Mouse (Mus musculus): ENCODE measurements around the gene Kntc1.

The Kntc1 gene

GRCm38 (mm10) chr5:123808541-123808940 is 59.0 kb downstream of the Kntc1 start:
- DNase-seq (ENCODE audit: low spot score in 2 of 2): no peak

DNA sequence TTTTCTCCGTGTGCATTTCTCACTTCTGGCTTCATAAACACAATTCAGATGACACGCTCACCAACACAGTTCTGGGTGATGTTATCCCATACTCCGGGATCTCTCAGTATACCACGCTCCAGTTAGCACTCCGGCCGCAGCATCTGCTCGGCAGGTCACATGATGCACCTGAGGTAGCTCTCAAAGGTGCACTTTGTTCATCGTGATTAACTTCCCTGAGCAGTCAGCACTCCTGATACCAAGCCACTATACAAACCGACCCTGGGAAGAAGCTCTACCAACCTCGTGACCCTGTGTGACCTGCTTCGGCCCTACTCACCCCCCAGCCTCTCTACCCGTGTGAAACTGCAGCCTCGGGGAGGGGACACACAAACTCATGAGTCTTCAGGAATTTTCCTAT is 59.6 kb downstream of the Kntc1 start:
- DNase-seq (ENCODE audit: low spot score in 2 of 2): no peak

DNA sequence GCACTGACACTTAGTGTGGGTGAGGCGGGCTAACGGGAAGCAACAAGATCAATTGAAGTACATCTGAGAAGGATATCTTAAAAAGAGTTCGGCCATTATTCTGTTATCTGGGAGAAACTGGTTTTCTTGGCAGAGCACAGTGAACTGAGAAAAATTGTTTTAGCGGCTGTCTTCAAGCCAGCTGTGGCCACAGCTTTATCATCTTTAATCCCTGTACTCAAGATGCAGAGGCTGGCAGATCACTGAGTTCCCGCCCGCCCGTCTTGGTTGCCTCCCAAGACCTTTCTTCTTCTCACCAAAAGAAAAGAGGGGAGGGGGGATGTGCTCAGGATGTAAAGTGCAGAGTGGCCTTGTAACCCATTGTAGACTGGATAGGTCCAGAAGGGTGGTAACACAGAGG is 67.4 kb downstream of the Kntc1 start:
- DNase-seq (ENCODE audit: low spot score in 2 of 2): no peak

GRCm38 (mm10) chr5:123818941-123819577 is 69.5 kb downstream of the Kntc1 start:
- no peak for DNase-seq (ENCODE audit: low spot score in 2 of 2)

DNA sequence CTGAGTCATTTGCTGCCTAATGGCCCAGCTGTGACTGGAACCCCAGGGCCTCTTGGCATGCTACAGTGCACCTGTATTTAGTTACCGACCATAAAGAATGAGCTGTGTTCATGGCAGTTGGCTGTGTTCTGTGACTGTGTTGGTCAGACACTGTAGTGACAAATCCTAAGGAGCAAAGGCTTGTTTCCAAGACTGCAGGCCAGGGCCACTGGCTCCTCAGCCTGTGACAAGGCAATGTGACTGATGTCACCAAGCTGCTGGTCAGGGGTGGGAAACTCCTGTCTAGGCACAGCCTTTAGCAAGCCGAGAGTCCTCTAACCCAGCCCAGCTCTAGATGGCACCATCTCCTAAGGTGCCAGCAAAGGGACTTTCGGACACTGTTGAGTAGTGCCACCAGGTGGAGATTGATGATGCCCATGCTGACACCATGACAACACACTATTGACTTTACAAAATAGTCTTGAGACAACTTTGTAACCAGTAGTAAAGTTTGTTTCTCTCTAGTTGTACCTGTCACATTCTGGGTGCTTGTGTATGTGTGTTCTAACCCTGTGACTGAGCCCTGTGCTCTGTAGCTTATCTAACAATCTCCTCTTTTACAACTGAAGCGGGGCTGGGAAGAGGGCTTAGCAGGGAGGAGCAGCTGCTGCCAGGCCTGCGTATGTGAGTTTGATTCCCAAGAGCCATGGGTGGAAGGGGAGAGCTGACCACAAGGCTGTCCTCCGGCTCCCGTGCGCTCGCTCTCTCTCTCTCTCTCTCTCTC is 71.2 kb downstream of the Kntc1 start:
- no peak for DNase-seq (ENCODE audit: low spot score in 2 of 2)

DNA sequence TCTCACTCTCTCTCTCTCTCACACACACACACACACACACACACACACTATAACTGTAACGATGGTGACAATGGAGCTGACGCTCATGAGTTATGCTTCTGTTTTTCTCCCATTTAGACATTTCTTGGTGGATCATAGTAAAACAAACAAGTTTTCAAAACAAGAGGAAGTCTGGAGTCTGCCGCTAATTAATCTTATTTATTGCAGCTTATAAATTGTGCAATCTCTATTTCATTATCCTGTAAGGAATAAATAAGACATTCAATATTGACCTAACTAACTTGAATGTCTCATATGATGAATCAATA is 71.7 kb downstream of the Kntc1 start:
- DNase-seq (ENCODE audit: low spot score in 2 of 2): no peak

DNA sequence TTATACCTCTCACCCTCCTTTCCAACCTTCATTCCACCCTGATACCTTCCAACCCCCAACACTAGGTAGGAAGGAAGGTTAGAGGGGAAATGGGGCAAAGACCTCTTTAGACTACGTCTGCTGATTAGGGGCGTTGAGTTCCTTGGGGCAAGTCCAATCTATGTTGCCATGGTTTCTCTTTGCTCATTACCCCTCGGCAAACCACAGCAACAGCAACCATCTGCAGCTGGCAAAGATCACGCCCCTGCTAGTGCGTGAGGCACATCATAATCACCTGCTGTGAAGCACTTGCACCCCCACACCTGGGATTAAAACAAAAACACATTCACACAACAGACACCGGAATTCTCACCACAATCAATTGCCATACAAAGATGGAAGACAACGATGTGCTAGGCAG is 73.2 kb downstream of the Kntc1 start:
- DNase-seq (ENCODE audit: low spot score in 2 of 2): no peak

DNA sequence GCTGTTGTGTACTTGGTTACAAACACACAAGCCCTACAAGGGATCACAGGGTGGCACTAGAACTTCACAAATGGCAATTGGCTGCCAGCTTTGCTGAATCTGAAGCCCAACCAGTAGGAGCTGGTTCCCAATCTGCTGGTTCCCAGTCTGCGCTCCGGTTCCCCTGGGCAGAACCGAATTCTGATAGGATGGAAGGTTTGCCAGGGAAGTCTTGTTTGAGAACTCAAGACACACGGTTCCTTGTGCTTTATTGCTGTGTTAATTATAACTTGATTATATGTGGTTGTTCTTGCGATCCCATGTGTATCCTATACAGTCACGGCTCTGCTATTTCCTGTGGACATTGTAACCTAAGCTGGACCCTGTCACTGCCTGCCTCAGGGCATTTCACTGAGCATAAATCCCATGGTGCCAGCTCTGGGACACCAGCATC is 78.2 kb downstream of the Kntc1 start:
- DNase-seq (ENCODE audit: low spot score in 2 of 2): peak; percentile 10 to 31

DNA sequence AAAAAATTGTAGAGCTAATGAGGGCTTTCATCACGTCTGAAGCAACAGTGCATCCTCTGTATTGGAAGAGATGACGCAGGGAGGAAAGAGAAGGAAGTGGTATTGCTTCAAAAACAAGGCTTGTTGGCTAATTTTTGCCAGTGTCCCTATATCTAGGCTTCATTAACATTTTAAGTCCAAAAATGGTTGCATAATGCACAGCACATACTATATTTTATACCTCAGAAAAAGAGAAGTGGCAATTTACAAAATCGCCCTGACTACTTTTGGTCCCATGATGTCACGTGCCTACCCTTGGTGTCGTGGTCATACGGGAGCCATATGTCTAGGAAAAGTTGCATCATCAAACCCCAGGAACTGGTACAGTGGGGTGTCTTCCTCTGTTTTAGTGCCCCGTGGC is 82.8 kb downstream of the Kntc1 start:
- DNase-seq (ENCODE audit: low spot score in 2 of 2): no peak

- no peak for DNase-seq (ENCODE audit: low spot score in 2 of 2)
These were observed 85.3 kb downstream of the Kntc1 start for GRCm38 (mm10) chr5:123834836-123835235.

DNA sequence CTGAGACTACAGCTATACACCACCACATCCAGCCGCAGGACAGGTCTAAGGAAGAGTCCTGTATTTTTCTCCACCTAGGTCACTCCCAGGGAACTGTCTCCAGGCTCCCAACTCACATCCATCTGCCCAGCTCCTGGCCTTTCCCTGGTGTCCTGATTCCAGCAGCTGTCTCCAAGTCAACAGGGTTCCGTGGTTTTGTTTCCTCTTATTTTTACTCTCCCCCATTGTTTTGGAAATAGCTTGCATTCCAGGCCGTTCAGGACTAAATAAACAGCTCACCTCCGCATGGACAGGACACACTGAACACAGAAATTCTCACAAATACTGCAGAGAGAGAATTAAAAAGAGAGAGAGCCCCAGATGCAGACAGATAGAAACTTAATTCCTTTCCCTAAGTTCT is 87.9 kb downstream of the Kntc1 start:
- DNase-seq (ENCODE audit: low spot score in 2 of 2): no peak

DNA sequence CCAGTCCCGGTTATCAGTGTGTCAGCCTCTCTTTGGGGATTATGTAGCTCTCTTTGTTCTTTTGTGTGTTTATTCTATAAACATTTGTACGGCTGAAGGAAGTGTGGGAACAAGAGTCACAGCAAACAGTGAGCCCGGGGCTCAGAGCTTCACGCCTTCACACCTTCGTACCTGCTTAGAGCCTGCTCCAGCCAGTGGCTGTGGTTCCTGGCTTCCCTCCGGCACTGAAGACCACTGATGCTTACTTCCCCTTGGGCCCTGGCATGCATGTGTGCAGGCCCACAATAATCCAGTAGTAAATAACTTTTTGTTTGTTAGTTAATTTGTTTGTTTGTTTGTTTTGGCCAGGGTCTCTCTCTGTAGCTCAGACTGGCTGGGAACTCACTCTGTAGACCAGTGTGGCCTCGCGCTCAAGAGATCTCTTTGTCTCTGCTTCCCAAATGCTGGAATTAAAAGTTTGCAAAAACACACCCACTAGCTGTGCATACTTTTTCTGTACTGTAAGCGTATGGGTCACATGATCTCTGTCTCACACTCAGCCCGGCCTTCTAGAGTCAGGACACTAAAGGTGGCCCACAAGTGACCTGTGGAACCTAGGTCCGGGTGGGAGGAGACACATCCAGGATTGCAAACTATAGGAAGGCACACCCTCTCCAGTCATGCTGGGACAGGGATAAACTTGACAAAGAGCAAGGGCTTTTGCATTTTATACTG is 92.9 kb downstream of the Kntc1 start:
- no peak for DNase-seq (ENCODE audit: low spot score in 2 of 2)

- DNase-seq (ENCODE audit: low spot score in 2 of 2): no peak
These were observed 93.4 kb downstream of the Kntc1 start for GRCm38 (mm10) chr5:123842935-123843282.

GRCm38 (mm10) chr5:123843816-123844215 is 94.3 kb downstream of the Kntc1 start:
- DNase-seq (ENCODE audit: low spot score in 2 of 2): no peak

GRCm38 (mm10) chr5:123844316-123844715 is 94.8 kb downstream of the Kntc1 start:
- DNase-seq (ENCODE audit: low spot score in 2 of 2): no peak

- no peak for DNase-seq (ENCODE audit: low spot score in 2 of 2)
These were observed 101.9 kb downstream of the Kntc1 start for GRCm38 (mm10) chr5:123851398-123851797.

DNA sequence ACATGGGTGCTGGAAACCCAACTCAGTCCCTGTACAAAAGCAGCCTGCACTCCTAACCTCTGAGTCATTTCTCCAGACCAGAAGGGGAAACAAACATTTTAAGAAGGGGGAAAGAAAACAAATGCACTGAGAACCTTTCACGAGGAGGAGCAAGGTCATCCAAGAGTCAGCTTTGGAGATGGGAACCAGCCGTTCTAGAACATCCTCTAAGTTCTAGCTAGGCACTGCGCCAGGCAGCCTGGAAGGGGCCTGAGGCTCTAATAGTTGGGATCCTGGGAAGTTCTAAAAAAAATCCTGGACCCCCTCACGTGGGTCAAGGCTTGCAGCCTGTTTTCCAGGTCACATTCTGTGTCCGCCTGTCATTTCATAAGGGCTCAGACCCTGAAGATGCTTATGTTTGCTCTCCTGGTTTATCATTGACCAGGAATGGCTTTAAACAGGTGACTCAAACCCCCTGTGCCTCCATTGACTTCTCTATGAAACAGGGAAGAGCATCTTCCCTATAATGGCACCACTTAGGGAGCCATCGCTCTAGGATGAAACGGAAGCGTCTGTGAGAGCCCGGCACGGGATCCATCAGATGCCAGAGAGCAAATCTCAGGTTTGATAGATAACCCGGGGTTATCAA is 104.5 kb downstream of the Kntc1 start:
- DNase-seq (ENCODE audit: low spot score in 2 of 2): peak in 1 of 2 experiments; percentile 20

DNA sequence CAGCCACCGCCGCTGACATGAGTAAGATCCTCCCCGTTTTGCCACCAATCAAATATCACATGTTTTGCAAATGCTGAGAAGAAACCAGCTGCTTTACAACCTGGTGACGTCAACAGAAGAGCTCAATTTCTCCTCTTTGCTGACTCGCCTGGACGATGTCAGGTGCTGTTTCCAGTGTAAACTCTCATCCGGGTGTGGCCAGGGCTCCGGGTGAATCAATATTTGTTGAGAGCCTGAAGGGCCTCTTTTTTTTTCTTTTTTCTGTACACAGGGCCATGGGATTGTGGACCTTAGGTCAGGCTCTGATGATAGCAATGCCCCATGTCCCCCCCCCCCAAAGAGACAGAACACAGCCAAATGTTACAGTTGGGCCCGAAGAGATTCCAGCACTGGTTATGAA is 105.0 kb downstream of the Kntc1 start:
- no peak for DNase-seq (ENCODE audit: low spot score in 2 of 2)

GRCm38 (mm10) chr5:123858798-123859197 is 109.3 kb downstream of the Kntc1 start:
- DNase-seq (ENCODE audit: low spot score in 2 of 2): no peak

DNA sequence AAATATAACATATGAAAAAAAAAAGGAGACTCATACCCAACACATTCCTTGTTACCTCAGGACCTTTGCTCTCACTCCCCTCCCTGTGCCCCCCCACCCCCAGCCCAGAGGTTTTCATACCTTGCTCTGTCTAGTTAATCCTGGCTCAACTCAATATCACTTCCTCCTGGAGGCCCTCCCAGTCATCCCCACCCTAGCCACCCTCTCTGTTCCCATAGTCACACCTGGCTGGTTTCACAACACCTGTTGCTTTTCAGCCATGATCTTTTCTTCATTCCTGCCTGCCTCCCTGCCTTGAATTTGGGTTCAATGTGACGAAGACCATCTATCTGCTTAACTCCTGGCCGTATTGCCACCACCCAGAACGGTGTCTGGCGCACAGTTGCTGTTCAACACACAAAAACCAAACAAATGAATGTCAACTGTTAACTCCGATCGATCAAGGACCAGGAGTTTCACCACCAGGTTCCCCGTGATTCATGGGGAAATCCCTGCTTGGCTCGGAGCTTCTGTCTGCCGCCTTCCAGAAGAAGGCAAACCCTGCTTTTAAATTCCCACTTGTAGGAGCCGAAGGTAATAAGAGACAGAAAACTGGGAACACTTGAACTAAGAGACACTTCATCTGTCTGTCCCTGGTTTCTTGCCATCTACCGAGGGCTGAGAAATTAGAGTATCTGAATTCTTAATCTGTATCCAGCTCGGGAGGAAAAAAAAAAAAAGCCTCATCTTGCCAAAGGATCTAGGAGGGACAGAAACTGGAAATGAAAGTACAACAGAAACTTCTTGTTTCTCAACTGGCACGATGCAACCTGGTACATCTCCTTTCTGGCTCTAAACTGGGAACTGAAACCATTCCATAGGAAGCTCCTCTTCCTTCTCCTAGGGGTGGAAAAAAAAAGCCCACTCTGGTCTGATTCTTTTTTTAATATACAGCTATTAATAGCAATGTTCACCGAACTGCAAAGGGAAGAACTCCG is 113.1 kb downstream of the Kntc1 start:
- peak in 1 of 2 experiments; percentile 47 for DNase-seq (ENCODE audit: low spot score in 2 of 2)

DNA sequence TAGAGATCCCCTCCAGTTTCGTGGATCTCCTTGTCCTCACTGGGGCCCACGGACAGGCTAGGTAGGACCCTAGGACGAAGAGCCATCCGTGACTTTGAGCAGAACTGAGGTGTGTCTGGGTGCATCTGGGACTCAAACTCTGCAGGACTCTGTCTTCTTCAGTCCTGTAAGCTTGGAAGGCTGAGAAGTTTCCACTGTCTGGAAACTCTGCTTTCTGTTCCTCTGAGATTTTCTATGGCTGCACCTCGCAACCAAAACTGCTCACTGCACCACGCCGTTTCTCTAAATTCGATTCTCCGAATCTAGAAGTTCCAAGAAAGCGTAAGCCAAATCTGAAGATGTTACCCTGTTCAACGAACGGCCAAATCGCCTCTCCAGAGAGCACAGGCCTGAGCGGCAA is 114.4 kb downstream of the Kntc1 start:
- DNase-seq (ENCODE audit: low spot score in 2 of 2): no peak
